In the genomic region with DNA sequence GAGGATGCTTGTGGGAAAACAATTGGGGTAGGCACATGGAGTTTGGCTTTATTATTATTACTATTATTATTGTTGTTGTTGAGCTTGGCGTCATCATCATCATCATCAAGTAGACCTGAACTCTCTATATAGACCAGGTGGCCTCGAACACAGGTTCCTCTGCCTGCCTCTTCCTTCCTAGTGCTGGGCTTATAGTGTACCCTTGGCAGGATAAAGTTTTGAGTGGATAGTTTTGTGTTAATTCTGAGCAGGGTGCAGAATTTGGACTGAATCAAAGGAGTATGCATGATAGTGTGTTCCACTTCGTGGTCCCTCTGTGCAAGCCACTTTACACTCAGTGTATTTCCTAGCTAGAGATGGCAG, we compare ENCODE assay signal across 8 mouse cellular contexts. TPM values are rescaled to one million over a fixed set of nuclear protein-coding genes. Genes with fewer than 3 reads are reported as not detected.
DNase-seq lines count a peak whose midpoint lies in the region; ATAC-seq and TF ChIP-seq lines count a peak whose summit lies in the region.

No protein-coding gene starts in this region.

- no peak for ATAC-seq in hindbrain, embryonic 15.5 days (ENCODE audit: low FRiP score, low read depth)
- peak; percentile 40 for ATAC-seq in midbrain, embryonic 15.5 days (replicated peaks)

- H3K9ac ChIP-seq in hindbrain, embryonic 15.5 days = no peak overlapping the region
- peak overlapping the region; percentile 77 for H3K9ac ChIP-seq in midbrain, embryonic 15.5 days

- no peaks in the 10 kb centered on the region for H3K27me3 ChIP-seq in kidney, adult 2 months (replicated peaks; ENCODE audit: control insufficient read depth, insufficient read depth, low read length)
- H3K27me3 ChIP-seq in hindbrain, embryonic 15.5 days = no peaks in the 10 kb centered on the region
- no peaks in the 10 kb centered on the region for H3K27me3 ChIP-seq in midbrain, embryonic 15.5 days (replicated peaks)

- 12% methylated on average over 3 of the region's 3 CpGs for WGBS in kidney, adult 2 months
- WGBS in hindbrain, embryonic 15.5 days = 7% methylated on average over 3 of the region's 3 CpGs
- WGBS in midbrain, embryonic 15.5 days = 8% methylated on average over 3 of the region's 3 CpGs

- no peaks in the 10 kb centered on the region for H3K9me3 ChIP-seq in hindbrain, embryonic 15.5 days
- no peaks in the 10 kb centered on the region for H3K9me3 ChIP-seq in midbrain, embryonic 15.5 days

- no peaks in the 10 kb centered on the region for H3K4me1 ChIP-seq in kidney, adult 2 months (ENCODE audit: control insufficient read depth, insufficient read depth, low read length)
- H3K4me1 ChIP-seq in hindbrain, embryonic 15.5 days (replicated peaks) = peaks cover 9% of the 10 kb centered on the region
- H3K4me1 ChIP-seq in midbrain, embryonic 15.5 days = peaks cover 8% of the 10 kb centered on the region

- DNase-seq in kidney, adult 2 months = no peak
- DNase-seq in kidney, postnatal 4 days = no peak
- peak; percentile 23 for DNase-seq in c-Kit-positive CD71-positive TER-119-positive erythroid progenitor cells, embryonic 14.5 days (ENCODE audit: low spot score)
- DNase-seq in gastrocnemius, postnatal 10 days = no peak
- DNase-seq in right cerebral cortex, postnatal 10 days (ENCODE audit: low spot score in 2 of 2) = no peak
- DNase-seq in adrenal gland, postnatal 25 days = no peak

- no peak overlapping the region for H3K27ac ChIP-seq in kidney, adult 2 months (ENCODE audit: insufficient read depth, low read depth, low read length)
- H3K27ac ChIP-seq in hindbrain, embryonic 15.5 days (replicated peaks) = peak overlapping the region; percentile 77
- peak overlapping the region; percentile 57; the same call in 1 of the 2 replicates for H3K27ac ChIP-seq in midbrain, embryonic 15.5 days

- TF ChIP-seq POLR2A in kidney, adult 2 months (IDR thresholded peaks at IDR 0.05; ENCODE audit: low read depth, low read length) = no peak

- peak overlapping the region; percentile 91 for H3K4me2 ChIP-seq in hindbrain, embryonic 15.5 days
- H3K4me2 ChIP-seq in midbrain, embryonic 15.5 days = peak overlapping the region; percentile 91

- peak overlapping the region; percentile 49; the same call in 1 of the 2 replicates for H3K4me3 ChIP-seq in kidney, adult 2 months (ENCODE audit: insufficient read depth, low read depth, low read length)
- peak overlapping the region; percentile 44 for H3K4me3 ChIP-seq in hindbrain, embryonic 15.5 days
- H3K4me3 ChIP-seq in midbrain, embryonic 15.5 days = peak overlapping the region; percentile 54

- no peaks in the 10 kb centered on the region; the same call in 1 of the 2 replicates for H3K36me3 ChIP-seq in kidney, adult 2 months (ENCODE audit: control insufficient read depth, insufficient read depth, low read length)
- peaks cover 47% of the 10 kb centered on the region for H3K36me3 ChIP-seq in hindbrain, embryonic 15.5 days
- peaks cover 26% of the 10 kb centered on the region for H3K36me3 ChIP-seq in midbrain, embryonic 15.5 days (replicated peaks)

- no peak for TF ChIP-seq CTCF in kidney, adult 2 months (conservative IDR thresholded peaks at IDR 0.05; ENCODE audit: insufficient read depth, insufficient read length, low read depth, low read length)

RNA-seq across cellular contexts. Expression of gene Sec61a1, which starts 18.3 kb away (rescaled TPM):
- polyA plus RNA-seq in kidney, adult 2 months (2012; rRNA removed) = 146 and 187 TPM in 2 replicates
- 154 and 160 TPM in 2 replicates for polyA plus RNA-seq in hindbrain, embryonic 15.5 days (2015; fragmentation: Nextera tagmentation; extraction: Ambion mirVana)
- polyA plus RNA-seq in midbrain, embryonic 15.5 days (2015; fragmentation: Nextera tagmentation; extraction: Ambion mirVana) = 169 and 170 TPM in 2 replicates
- 10 to 100 TPM; 57.6 to 78.0 TPM for total RNA-seq in gastrocnemius, postnatal 10 days (2021)
- total RNA-seq in adrenal gland, postnatal 25 days (2021) = 172 and 176 TPM in 2 replicates

RNA-seq across cellular contexts. Expression of gene Ruvbl1, which starts 35.2 kb away (rescaled TPM):
- 21.4 and 22.9 TPM in 2 replicates for polyA plus RNA-seq in kidney, adult 2 months (2012; rRNA removed)
- 94.9 and 98.7 TPM in 2 replicates for polyA plus RNA-seq in hindbrain, embryonic 15.5 days (2015; fragmentation: Nextera tagmentation; extraction: Ambion mirVana)
- polyA plus RNA-seq in midbrain, embryonic 15.5 days (2015; fragmentation: Nextera tagmentation; extraction: Ambion mirVana) = 95.6 and 101 TPM in 2 replicates
- 10 to 100 TPM; 29.3 to 29.6 TPM for total RNA-seq in gastrocnemius, postnatal 10 days (2021)
- 24.9 and 33.9 TPM in 2 replicates for total RNA-seq in adrenal gland, postnatal 25 days (2021)

RNA-seq across cellular contexts. Expression of gene Eefsec, which starts 54.0 kb away (rescaled TPM):
- 32.5 and 38.7 TPM in 2 replicates for polyA plus RNA-seq in kidney, adult 2 months (2012; rRNA removed)
- 26.6 and 30.2 TPM in 2 replicates for polyA plus RNA-seq in hindbrain, embryonic 15.5 days (2015; fragmentation: Nextera tagmentation; extraction: Ambion mirVana)
- polyA plus RNA-seq in midbrain, embryonic 15.5 days (2015; fragmentation: Nextera tagmentation; extraction: Ambion mirVana) = 28.0 and 31.3 TPM in 2 replicates
- total RNA-seq in gastrocnemius, postnatal 10 days (2021) = 10 to 100 TPM in 1 of 2 experiments, 1 to 10 TPM in 1; 9.3 to 10.9 TPM
- 14.2 and 16.6 TPM in 2 replicates for total RNA-seq in adrenal gland, postnatal 25 days (2021)
